Mouse (Mus musculus): Measurements from ENCODE around the gene Plac1. TPM values are rescaled to one million over a fixed set of nuclear protein-coding genes. Genes with fewer than 3 reads are reported as not detected.
A peak's percentile ranks its signal among the peaks of the same experiment; 100 is the strongest.

The Plac1 gene
- polyA plus RNA-seq, 1 experiment from 2014 or later = 0.26 TPM

- no peaks in the 10 kb centered on the region for H3K9me3 ChIP-seq (ENCODE audit: low read length)
- H3K27me3 ChIP-seq (ENCODE audit: insufficient read depth, low read length) = no peaks in the 10 kb centered on the region; the same call in 1 of the 2 replicates
- ATAC-seq (peak; percentile 74), DNase-seq (peak; percentile 71)
- H3K9ac ChIP-seq (replicated peaks) = peak overlapping the region; percentile 69
- H3K4me1 ChIP-seq (ENCODE audit: insufficient read depth) = peaks cover 4% of the 10 kb centered on the region; the same call in 1 of the 2 replicates
- H3K27ac ChIP-seq (ENCODE audit: low read depth) = no peak overlapping the region
- peak overlapping the region; percentile 85 for H3K4me2 ChIP-seq (ENCODE audit: low read depth, low read length)
- no peaks in the 10 kb centered on the region for H3K36me3 ChIP-seq (replicated peaks; ENCODE audit: insufficient read depth, low read length)
- no peak for TF ChIP-seq CTCF (IDR thresholded peaks at IDR 0.05; ENCODE audit: low read depth)
- no peak for TF ChIP-seq EP300 (IDR thresholded peaks at IDR 0.05; ENCODE audit: low read depth)
- peak overlapping the region; percentile 79 for H3K4me3 ChIP-seq (ENCODE audit: low read depth, low read length)
- WGBS (ENCODE audit: insufficient replicate concordance) = 13% methylated on average over 10 of the region's 10 CpGs
Observed at GRCm38 (mm10) chrX:53268856-53269255, 28.9 kb upstream of the Plac1 start.

GRCm38 (mm10) chrX:53266186-53266585 lies 26.3 kb upstream of the Plac1 start:
- ATAC-seq (no peak), DNase-seq (peak; percentile 13)
- no peaks in the 10 kb centered on the region; the same call in 1 of the 2 replicates for H3K27me3 ChIP-seq (ENCODE audit: insufficient read depth, low read length)
- no peak overlapping the region for H3K9ac ChIP-seq (replicated peaks)
- H3K27ac ChIP-seq (ENCODE audit: low read depth) = no peak overlapping the region
- peaks cover 4% of the 10 kb centered on the region; the same call in 1 of the 2 replicates for H3K4me1 ChIP-seq (ENCODE audit: insufficient read depth)
- no peak overlapping the region for H3K4me2 ChIP-seq (ENCODE audit: low read depth, low read length)
- H3K9me3 ChIP-seq (ENCODE audit: low read length) = no peaks in the 10 kb centered on the region
- TF ChIP-seq CTCF (IDR thresholded peaks at IDR 0.05; ENCODE audit: low read depth) (no peak), EP300 (IDR thresholded peaks at IDR 0.05; ENCODE audit: low read depth) (no peak)
- no peak overlapping the region for H3K4me3 ChIP-seq (ENCODE audit: low read depth, low read length)
- 58% methylated on average over 9 of the region's 9 CpGs for WGBS (ENCODE audit: insufficient replicate concordance)
- H3K36me3 ChIP-seq (replicated peaks; ENCODE audit: insufficient read depth, low read length) = no peaks in the 10 kb centered on the region

GRCm38 (mm10) chrX:53255195-53255594 lies 15.3 kb upstream of the Plac1 start:
- ATAC-seq (no peak), DNase-seq (no peak)
- TF ChIP-seq EP300 (IDR thresholded peaks at IDR 0.05; ENCODE audit: low read depth) (no peak), CTCF (IDR thresholded peaks at IDR 0.05; ENCODE audit: low read depth) (peak; percentile 43)
- Histone ChIP-seq H3K4me3 (ENCODE audit: low read depth, low read length) (no peak overlapping the region), H3K27me3 (ENCODE audit: insufficient read depth, low read length) (no peaks in the 10 kb centered on the region), H3K36me3 (replicated peaks; ENCODE audit: insufficient read depth, low read length) (no peaks in the 10 kb centered on the region), H3K9ac (replicated peaks) (no peak overlapping the region), H3K4me1 (ENCODE audit: insufficient read depth) (no peaks in the 10 kb centered on the region), H3K27ac (ENCODE audit: low read depth) (no peak overlapping the region), H3K9me3 (ENCODE audit: low read length) (no peaks in the 10 kb centered on the region), H3K4me2 (ENCODE audit: low read depth, low read length) (no peak overlapping the region)

DNA sequence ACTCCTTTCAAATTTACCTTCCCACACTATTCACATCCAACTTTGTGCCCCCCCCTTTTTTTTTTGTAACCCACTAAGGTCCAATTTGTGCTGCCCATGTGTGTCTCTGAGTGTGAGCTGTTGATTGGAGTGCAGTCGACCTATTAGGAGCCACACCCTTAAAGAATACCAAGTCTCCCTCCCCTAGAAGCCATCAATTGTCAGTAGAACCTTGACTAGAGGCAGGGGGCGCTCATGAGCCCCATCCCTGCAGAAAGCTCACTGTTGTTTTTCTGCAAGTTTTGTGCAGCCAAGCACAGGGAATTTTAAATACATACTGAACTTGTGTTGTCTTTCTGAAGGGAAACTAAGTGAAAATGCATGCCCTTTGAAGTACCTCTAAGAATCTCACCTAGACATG lies 1.9 kb downstream of the Plac1 start:
- H3K4me1 ChIP-seq (ENCODE audit: insufficient read depth) = no peaks in the 10 kb centered on the region
- H3K9me3 ChIP-seq (ENCODE audit: low read length) = no peaks in the 10 kb centered on the region
- no peak overlapping the region for H3K4me2 ChIP-seq (ENCODE audit: low read depth, low read length)
- TF ChIP-seq CTCF (IDR thresholded peaks at IDR 0.05; ENCODE audit: low read depth) (peak; percentile 56), EP300 (IDR thresholded peaks at IDR 0.05; ENCODE audit: low read depth) (no peak)
- no peak overlapping the region for H3K27ac ChIP-seq (ENCODE audit: low read depth)
- DNase-seq (peak; percentile 19), ATAC-seq (no peak)
- 11% methylated on average over 2 of the region's 2 CpGs for WGBS (ENCODE audit: insufficient replicate concordance)
- no peak overlapping the region for H3K4me3 ChIP-seq (ENCODE audit: low read depth, low read length)
- no peaks in the 10 kb centered on the region for H3K36me3 ChIP-seq (replicated peaks; ENCODE audit: insufficient read depth, low read length)
- H3K9ac ChIP-seq (replicated peaks) = no peak overlapping the region
- no peaks in the 10 kb centered on the region for H3K27me3 ChIP-seq (ENCODE audit: insufficient read depth, low read length)

GRCm38 (mm10) chrX:53236404-53236803 lies 3.5 kb downstream of the Plac1 start:
- H3K9me3 ChIP-seq (ENCODE audit: low read length) = no peaks in the 10 kb centered on the region
- H3K27me3 ChIP-seq (ENCODE audit: insufficient read depth, low read length) = no peaks in the 10 kb centered on the region
- H3K9ac ChIP-seq (replicated peaks) = no peak overlapping the region
- no peak overlapping the region for H3K4me3 ChIP-seq (ENCODE audit: low read depth, low read length)
- no peak overlapping the region for H3K4me2 ChIP-seq (ENCODE audit: low read depth, low read length)
- ATAC-seq (no peak), DNase-seq (no peak)
- no peak overlapping the region for H3K27ac ChIP-seq (ENCODE audit: low read depth)
- no peaks in the 10 kb centered on the region for H3K4me1 ChIP-seq (ENCODE audit: insufficient read depth)
- no peaks in the 10 kb centered on the region for H3K36me3 ChIP-seq (replicated peaks; ENCODE audit: insufficient read depth, low read length)
- 57% methylated on average over 7 of the region's 7 CpGs for WGBS (ENCODE audit: insufficient replicate concordance)
- TF ChIP-seq CTCF (IDR thresholded peaks at IDR 0.05; ENCODE audit: low read depth) (no peak), EP300 (IDR thresholded peaks at IDR 0.05; ENCODE audit: low read depth) (no peak; the same call in 1 of the 2 replicates)

DNA sequence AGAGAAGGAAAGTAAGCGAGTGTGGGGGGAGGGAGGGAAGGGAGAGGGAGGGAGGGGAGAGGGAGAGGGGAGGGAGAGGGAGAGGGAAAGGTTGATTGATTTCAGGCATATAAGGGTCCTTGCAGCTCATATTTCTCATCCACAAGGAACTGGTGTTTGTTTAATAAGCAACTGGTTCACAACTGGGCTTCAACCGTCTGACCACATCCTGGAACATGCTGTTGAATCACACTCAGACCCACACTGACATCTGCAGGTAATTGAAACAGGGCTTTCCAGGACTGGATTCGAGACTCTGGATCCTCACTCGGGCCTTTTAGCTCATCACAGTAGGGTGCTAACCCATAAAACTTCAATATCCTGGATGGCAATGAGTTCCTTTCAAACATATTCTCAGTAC lies 6.2 kb downstream of the Plac1 start:
- no peak overlapping the region for H3K4me2 ChIP-seq (ENCODE audit: low read depth, low read length)
- ATAC-seq (no peak), DNase-seq (no peak)
- peak; percentile 55 for TF ChIP-seq CTCF (IDR thresholded peaks at IDR 0.05; ENCODE audit: low read depth)
- TF ChIP-seq EP300 (IDR thresholded peaks at IDR 0.05; ENCODE audit: low read depth) = no peak
- 40% methylated on average over 4 of the region's 4 CpGs for whole genome bisulfite sequencing (ENCODE audit: insufficient replicate concordance)
- no peak overlapping the region for H3K9ac ChIP-seq (replicated peaks)
- H3K4me3 ChIP-seq (ENCODE audit: low read depth, low read length) = no peak overlapping the region
- H3K4me1 ChIP-seq (ENCODE audit: insufficient read depth) = no peaks in the 10 kb centered on the region
- H3K27me3 ChIP-seq (ENCODE audit: insufficient read depth, low read length) = no peaks in the 10 kb centered on the region
- no peaks in the 10 kb centered on the region for H3K36me3 ChIP-seq (replicated peaks; ENCODE audit: insufficient read depth, low read length)
- no peaks in the 10 kb centered on the region for H3K9me3 ChIP-seq (ENCODE audit: low read length)
- no peak overlapping the region for H3K27ac ChIP-seq (ENCODE audit: low read depth)

DNA sequence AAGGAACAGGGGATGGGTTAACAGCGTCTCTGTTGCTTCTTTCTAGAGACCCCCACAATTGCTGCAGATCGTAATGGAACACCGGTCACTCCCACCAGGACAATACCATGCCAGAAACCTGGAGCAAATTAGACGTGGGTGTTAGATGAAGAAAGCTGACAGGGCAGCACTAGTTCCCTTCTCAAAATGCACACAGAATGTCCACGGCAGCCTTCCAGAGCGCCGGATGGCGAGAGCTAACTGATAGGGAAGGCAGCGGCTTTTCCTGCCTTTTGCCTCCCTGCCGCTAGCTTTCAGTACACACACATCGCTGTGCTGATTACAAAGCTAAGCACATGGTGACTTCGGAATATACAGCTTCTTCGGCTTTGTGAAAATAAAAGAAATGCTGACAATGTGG lies 7.9 kb downstream of the Plac1 start:
- no peak for TF ChIP-seq EP300 (IDR thresholded peaks at IDR 0.05; ENCODE audit: low read depth)
- no peak for TF ChIP-seq CTCF (IDR thresholded peaks at IDR 0.05; ENCODE audit: low read depth)

More for the DNA sequence above, 7.9 kb downstream of the Plac1 start:
- Histone ChIP-seq H3K9ac (replicated peaks) (no peak overlapping the region), H3K4me2 (ENCODE audit: low read depth, low read length) (peak overlapping the region; percentile 66), H3K27ac (ENCODE audit: low read depth) (0 out of 2 replicates have a peak overlapping the region, but pooled peaks have one; percentile 16), H3K4me1 (ENCODE audit: insufficient read depth) (no peaks in the 10 kb centered on the region), H3K27me3 (ENCODE audit: insufficient read depth, low read length) (no peaks in the 10 kb centered on the region), H3K4me3 (ENCODE audit: low read depth, low read length) (peak overlapping the region; percentile 30), H3K9me3 (ENCODE audit: low read length) (no peaks in the 10 kb centered on the region), H3K36me3 (replicated peaks; ENCODE audit: insufficient read depth, low read length) (no peaks in the 10 kb centered on the region)
- no peak for ATAC-seq
- 27% methylated on average over 13 of the region's 13 CpGs for WGBS (ENCODE audit: insufficient replicate concordance)
- DNase-seq = no peak
